Mouse (Mus musculus) right cerebral cortex, adult 18-20 months (tissue): ENCODE results near the gene Mall.

Experiments used
- DNase-seq: peaks from one replicate; pipeline ENCODE4 v3.0.0; 2022; ENCODE audit warnings: mixed read lengths

Gene Mall

DNA sequence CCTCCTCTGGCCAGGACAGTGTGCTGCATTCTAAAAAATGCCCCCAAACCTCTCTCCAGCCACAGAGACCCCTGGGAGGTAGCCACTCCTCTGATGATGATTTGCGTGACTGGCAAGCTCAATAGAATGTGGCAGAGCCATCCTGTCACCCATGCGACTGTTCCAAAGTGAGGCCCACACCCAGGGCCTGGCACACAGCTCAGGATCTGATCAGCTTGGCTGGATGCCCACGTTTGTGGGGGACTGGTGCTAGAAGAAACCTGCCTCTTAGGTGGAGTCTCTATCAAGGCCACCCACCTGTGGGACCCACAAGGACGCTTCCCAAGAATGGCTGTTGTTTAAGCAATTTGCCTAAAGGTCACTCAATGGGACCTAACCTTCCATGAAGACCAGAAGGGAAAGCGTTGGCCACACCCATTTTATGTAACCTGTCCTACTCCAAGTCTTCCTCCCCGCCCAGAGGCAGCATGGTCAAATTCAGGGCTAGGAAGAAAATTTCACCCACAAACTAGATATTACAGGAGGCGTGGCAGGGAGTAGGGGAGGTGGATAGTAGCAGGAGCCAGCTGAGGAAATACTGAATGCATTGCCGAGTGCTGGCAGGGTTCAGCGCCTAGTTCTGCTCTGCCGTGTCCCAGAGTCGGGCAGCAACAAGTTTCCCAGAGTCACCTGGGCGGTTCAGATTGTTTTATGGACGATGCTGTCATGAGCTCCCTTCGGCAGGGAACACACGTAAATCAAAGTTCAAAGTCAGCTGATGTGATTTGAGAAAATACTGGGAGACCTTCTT, 876 bp downstream of the Mall start:
- no peak for DNase-seq

DNA sequence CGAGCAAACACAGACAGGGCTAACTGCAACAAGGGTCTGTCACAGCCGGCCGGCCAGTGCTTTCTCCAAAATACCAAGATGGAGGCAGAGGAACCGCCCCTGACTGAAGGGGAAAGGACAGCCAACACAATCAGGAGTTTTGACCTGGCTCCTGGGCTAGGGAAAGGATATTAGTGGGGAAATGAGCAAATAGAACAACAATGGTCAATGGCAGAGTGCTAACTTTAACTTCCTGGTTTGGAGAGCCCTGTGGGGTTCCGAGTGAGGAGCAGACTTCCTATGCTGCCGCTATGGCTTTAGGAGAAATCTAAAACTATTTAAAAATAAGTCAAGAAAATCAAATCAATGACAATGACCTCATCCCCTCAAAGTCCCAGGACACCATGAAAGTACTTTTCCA, 1.6 kb downstream of the Mall start:
- DNase-seq = no peak

DNA sequence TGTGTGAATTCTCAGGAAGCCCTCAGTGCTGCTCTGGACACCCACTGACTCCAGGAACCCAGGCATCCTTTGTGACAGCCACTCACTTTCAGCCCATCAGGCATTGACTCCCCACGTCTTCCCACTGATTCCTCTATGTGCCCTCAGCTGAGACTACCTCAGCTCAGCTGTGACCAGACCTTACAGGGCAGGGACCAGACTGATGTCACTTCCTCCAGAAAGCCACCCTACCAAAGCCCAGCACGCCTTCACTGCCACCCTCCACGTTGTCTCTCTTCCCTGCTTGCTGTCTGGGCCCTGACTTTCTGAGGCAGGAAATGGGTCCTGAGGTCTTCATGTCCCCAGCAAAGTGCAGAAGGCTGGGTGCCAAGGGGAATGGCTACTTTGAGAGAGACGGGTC, 6.5 kb downstream of the Mall start:
- no peak for DNase-seq

DNA sequence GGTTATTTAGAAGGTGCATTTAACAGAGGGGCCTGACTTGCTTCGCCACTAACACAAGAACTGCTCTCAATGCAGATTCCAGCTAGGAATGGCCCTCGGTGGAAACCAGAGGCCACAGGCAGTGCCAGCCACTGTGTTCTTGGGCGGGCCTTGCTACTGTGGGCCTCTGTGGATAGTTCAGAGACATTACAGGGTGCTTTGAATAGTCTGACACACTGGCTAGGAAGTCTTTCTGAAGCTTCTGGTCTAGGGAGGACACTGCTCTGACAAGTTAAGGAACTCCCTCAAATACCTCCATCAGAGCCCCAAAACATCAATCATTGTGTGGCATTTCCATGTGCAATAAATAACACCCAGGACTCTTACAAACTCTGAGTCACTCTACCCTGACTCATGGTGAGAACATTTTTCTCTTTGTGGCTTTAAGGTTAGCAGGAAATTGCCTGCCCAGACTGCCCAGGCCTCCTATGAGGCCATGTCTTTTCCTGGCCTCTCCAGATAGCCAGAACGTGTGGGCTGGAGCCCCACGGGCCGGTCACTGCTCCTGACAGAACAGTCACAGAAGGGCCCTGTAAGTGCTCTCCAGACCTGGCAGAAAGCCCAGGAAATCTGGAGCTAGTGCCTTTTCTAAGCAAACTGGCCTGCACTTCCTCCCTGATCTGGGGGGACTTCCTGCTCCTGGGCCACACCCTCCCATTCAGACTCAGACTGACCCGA, 7.4 kb downstream of the Mall start:
- peak; percentile 39 for DNase-seq

DNA sequence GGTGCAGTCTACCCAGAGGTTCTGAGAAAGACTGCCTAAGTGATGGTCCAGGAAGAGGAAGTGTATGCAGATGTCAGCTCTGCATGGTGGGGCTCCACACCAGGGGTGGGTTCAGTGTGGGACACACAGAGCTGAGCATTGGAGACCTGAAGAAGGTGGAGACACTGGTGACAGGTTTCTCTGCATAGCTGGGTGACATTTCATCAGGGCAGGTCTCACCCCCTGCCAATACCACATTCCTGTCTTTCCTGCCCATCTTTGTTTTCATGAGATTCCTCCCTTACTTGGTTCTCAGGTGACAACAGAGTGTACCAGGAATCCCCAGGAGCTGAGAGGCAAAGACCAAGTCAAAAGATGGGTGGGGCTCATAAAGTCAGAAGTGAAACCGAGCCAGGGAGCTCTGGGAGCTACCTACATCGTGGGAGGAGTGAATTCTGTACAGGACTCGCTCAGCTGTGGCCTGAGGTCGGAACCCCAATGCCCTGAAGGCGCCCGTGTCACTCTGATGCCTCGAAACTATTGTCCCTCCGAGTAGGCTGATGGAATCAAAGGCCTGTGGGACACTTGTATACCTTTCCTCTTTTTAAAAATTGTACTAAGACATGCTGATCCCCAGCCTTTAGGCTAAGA, 10.8 kb downstream of the Mall start:
- no peak for DNase-seq

DNA sequence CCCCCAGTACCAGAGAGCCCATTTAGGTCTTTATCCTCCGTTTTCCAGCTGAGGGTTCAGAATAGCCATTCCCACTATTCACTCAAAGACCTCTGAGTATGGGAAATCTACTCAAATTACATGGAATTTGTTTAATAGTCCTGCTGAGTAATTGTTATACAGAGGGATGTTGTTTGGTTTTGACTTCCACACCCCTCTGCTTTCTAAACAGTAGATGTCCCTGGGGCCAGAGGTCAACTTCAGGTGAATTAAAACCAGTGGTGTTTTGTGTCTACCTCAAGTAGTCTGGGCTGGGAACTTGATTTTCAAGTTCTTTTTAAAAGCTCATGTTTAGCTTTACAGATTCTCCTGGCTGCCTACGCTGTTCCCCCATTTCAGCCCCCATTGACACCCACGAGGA, 15.0 kb downstream of the Mall start:
- no peak for DNase-seq

DNA sequence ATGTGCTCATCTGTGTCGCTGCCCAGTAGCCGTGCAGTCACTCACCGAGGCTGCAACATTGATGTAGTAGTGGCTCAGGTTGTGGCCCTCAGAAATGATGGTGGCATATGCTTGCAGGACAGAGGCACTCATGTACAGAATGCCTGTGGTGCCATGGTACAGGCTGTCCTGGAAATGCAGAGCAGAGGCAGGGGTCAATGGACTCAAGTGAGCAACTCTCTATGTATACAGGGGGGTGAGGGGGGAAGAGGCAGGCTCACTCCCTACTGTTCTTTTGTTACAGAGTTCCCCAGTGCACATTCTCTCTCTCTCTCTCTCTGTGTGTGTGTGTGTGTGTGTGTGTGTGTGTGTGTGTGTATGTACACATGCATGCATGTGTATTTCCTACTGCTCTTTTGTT, 20.9 kb downstream of the Mall start:
- no peak for DNase-seq

DNA sequence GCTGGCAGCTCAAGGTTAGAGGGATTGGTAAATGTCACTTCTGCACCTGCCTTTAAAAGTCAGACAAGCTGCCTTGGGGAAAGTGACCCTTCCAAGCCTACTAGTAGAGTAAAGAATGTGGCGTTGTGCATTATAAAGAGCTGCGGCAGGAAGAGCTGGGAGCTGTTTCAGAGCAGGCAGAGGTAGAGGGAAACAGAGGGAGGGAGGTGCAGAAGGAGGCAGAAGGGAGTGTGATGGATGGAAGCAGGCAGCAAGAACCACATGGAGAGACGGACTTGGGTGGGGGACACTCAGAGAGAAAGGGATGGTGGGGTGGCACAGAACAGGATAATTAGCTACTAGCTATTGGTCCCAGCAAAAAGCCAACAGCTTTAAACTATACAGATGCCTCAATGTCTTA, 21.7 kb downstream of the Mall start:
- DNase-seq = no peak

DNA sequence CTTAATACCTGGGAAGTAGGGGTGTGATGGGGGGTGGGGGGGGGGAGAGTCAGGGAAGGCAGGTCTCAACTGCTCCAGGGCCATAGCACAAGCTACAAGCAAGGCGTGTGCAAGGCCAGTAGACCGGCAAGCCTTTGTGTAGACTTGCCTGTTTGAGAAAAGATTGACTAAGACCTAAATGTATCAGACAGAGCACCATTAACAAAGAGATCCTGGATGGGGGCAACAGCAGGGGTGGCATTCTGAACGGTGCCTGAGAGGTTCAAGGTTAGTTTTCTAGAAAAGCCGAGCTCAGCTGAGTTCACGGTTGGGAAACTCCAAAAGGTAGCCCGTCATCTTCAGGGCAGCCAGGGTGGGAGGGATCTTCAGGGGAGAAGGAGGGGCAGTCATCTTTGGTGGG, 24.5 kb downstream of the Mall start:
- no peak for DNase-seq

DNA sequence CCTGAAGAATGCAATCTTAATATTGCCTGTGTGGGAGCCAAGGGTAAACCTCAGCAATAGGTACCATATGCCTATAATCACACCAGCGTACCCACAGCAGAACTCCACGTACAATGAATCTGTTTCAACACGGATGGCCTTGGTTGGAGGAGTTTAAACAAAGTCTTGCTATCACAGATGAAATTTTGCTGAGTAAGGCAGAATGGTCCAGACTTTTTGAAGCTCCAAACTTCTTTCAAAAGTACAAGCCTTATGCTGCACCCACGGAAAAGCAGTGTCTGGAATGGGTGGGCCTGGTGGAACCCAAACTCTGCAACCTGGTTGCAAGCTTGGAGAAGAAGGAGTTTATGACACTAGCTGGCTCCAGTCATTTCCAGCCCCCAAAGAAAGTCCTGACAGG, 40.5 kb downstream of the Mall start:
- no peak for DNase-seq

DNA sequence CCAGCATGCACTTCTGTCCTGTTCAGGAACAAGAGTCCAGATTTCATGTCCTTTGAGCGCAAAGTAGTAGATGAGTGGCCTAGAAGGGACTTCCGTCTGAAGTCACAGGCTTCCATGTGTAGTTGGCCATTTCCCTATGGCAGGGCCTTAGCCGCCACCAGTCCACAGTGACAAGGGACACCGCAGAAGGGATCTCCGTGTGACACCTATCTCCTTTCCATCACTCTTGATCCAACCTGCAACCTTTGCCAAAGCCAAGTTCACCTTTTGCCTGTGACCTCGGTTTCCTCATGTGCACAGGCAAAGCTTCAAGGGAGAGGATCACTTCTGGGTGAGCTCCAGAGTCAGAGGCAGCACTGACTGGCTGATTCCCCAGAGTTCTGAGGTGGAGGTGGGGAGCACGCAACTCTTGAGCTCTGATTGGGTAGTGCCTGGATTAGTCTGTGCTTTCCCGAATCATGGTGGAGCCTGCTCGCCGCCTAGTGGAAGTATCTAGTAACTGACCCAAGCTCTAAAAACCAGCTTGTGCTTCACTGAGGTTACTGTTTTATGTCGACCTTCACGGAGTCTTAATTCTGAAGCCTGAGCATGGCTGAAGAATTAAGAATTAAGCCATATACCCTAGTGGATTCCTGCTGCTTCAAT, 45.9 kb downstream of the Mall start:
- DNase-seq = peak; percentile 75

DNA sequence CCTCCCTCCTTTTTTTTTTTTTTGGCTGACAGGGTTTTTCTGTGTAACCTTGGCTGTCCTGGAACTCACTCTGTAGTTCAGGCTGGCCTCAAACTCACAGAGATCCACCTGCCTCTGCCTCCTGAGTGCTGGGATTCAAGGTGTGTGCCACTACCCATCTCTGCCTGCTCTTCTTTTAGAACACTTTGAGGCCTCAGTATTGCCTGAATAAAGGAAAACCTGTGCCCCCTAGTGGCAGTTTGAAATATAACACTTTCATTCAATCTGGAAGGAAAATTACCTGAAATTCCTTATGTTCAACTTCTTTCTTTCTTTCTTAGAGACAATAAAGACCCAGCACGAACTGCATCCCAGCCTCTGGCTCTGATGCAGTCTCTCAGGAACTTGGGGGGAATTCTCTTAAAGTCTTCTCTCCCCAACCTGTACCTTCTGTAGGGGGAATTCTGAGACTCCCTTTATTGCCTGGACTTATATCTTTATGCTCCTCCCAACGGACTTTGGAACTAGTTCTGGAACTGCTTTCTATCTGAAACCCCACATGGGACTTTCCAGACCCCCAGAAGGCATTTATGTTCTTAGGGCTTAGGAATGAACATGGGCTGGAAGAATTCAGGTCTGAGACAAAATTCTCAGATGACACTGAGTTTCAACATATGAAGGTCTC, 61.8 kb downstream of the Mall start:
- DNase-seq = peak; percentile 29

DNA sequence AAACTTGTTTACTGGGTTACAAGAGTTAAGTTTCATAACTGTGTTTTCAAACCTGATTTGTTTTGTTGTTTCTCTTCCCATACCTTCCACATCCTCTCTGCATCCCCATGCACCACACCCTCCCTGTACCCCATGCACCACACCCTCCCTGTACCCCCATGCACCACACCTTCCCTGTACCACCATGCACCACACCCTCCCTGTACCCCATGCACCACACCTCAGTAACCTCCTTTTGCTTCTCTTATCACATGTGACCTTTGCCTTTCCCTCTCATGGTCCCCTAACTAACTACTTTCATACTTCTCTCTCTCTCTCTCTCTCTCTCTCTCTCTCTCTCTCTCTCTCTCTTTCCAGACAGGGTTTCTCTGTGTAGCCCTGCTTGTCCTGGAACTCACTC, 62.7 kb downstream of the Mall start:
- DNase-seq = no peak

DNA sequence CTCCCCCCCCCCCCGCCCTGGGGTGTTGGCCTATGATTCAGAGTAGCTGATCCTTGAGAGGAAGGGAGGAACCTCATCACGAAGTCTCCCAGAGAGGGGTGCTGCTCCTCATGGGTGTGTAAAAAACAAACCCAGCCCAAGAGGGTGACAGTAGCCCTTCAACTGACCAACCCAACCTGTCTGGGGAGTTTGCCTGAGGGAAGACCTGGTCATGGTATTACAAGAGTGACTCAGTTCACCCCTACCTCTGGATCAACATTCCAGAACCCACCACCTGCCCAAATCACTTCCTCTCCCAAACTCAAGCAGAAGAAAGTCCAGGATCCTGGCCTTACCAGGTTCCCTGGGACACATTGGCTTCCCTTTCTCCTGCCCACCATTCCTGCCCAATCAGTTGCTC, 67.0 kb downstream of the Mall start:
- no peak for DNase-seq

DNA sequence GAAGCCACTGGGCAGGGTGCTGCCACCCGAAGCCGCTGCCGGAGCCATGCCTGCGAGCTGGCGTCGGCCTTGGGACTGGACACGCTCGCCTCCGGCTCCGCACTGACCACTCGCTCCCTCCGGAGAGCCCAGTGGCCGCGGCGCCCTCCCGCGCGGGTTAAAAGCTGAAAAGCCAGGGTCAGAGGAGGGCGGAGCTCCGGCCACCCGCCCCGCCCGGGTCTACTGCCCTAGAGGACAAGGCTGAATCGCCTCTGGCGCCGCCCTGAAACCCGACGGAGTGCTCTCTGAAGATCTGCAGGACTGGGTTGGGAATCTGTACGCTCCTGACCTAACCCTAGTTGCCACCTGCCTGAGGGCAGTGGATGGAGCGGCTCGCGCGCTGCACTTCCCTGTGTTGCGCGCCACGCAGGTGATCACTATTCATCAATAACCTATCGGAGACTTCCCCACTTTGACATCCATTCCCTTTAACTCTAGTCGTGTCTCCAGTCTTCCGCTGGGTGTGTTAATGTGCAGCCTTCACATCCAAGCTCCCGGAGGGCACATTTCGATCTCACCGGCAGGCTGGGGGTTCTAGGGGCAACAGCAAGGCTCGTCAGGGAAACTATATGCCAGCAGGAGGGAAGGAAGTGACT, 73.5 kb downstream of the Mall start, which contains the start of gene Mal:
Gene Mal, minus strand, starts transcription at position 610 of the 635 bp plus-strand sequence.
- peak; percentile 39 for DNase-seq

DNA sequence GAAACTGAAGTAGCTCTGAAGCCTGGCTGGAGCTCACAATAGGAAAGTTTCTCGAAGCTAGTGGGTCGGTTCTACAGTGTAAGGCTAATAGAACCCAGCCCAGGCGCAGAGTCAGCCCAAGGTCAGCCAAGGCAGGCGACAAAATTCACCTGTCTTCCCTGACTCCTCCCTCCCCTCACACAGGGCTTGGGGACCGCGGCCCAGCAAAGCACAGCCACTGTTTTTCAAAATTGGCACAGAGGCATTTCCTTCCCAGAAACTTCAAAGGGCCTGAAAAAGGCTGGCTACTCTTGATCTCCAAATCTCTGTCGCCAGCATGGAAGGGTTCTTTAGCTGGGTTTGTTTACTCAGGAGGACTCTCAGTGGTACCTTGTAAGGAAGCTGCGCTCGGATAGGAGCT, 74.3 kb downstream of the Mall start:
- DNase-seq = no peak

DNA sequence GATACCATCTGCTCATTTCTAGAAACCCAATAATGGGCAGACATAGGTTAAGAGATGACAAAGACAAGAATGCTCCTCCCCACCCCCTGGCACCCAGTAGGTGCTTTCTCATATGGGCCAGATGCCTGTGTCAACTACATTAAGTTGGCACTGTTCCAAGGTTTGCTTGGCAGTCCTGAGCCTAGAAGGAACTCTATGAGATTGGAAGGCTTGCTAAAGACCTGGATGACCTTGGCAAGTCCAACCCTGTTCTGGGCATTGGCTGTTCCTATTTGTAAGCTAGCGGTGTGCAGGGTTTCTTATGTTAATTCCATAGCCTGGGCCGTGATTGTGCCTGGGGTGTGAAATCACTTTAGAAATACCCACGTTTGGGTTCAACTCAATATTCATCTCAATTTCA, 74.9 kb downstream of the Mall start:
- no peak for DNase-seq
